Mouse (Mus musculus): ENCODE results near the gene Mrfap1. TPM values are rescaled to one million over a fixed set of nuclear protein-coding genes. Genes with fewer than 3 reads are reported as not detected.

The Mrfap1 gene
- polyA plus RNA-seq, 1 experiment: 561 TPM

- no peak overlapping the region for H3K4me3 ChIP-seq (ENCODE audit: insufficient read depth, low read depth, low read length)
- no peak overlapping the region for H3K27ac ChIP-seq (ENCODE audit: insufficient read depth, low read depth, low read length)
- H3K4me1 ChIP-seq (ENCODE audit: control insufficient read depth, insufficient read depth, low read length): peaks cover 5% of the 10 kb centered on the region; the same call in 1 of the 2 replicates
- WGBS: 79% methylated on average over 7 of the region's 7 CpGs
- no peak for TF ChIP-seq POLR2A (IDR thresholded peaks at IDR 0.05; ENCODE audit: insufficient read depth, low read depth, low read length)
- TF ChIP-seq CTCF (IDR thresholded peaks at IDR 0.05; ENCODE audit: insufficient read depth, low read depth, low read length): no peak
Measured at GRCm38 (mm10) chr5:36747071-36747470, 49.5 kb downstream of the Mrfap1 start.

Other genes with a start within 250 kb of the Mrfap1 start
- gene Tbc1d14, start 203.5 kb downstream of the Mrfap1 start, polyA plus RNA-seq (2012; ENCODE audit: insufficient read depth, insufficient read length, low replicate concordance, missing spikeins): not detected in 2 replicates
- 145 and 356 TPM in 2 replicates for gene D5Ertd579e, start 100.7 kb downstream of the Mrfap1 start, polyA plus RNA-seq (2012; ENCODE audit: insufficient read depth, insufficient read length, low replicate concordance, missing spikeins)
- gene Bloc1s4, start 48.1 kb downstream of the Mrfap1 start, polyA plus RNA-seq (2012; ENCODE audit: insufficient read depth, insufficient read length, low replicate concordance, missing spikeins): not detected in 2 replicates
- gene Man2b2, start 33.9 kb upstream of the Mrfap1 start, polyA plus RNA-seq (2012; ENCODE audit: insufficient read depth, insufficient read length, low replicate concordance, missing spikeins): not detected in 2 replicates
- 124 TPM in 1 of 2 replicates, not detected in the other for gene Ppp2r2c, start 71.7 kb upstream of the Mrfap1 start, polyA plus RNA-seq (2012; ENCODE audit: insufficient read depth, insufficient read length, low replicate concordance, missing spikeins)
- not detected in 2 replicates for gene Wfs1, start 192.4 kb upstream of the Mrfap1 start, polyA plus RNA-seq (2012; ENCODE audit: insufficient read depth, insufficient read length, low replicate concordance, missing spikeins)